Mouse (Mus musculus): ENCODE measurements at regions not wholly inside any gene's neighbourhood (a gene's known extent, or its start where the extent isn't known, plus 50 kb on each side); places are given as distances from the start of the nearest gene placed in this dataset.

DNA sequence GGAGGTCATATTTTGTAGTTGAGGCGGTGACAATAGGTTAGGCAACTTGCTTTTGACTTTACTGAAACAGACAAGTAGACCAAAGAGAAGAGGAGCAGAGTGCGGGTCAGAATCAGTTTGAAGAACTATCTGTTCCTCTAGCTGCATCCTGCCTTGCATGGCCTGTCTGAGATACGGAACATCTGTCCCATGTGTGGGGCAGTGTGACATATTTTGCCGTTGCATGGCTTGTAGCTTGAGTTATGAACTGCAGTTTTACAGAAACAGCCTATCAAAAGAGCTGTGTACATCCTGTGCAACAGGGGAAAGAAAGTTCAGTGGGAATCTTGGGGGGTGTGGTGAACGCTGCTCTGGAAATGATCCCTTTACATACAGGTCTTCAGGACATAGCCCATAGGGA, 718.9 kb upstream of the Igfbp3 start:
- no peak for TF ChIP-seq CTCF (IDR thresholded peaks at IDR 0.05; ENCODE audit: low read depth)
- no peak for TF ChIP-seq EP300 (optimal IDR thresholded peaks at IDR 0.05)
